ENCODE assay signal across 12 mouse cellular contexts in genomic region chr9:113419801-113420200, GRCm38 (mm10).
DNase-seq lines count a peak whose midpoint lies in the region; ATAC-seq and TF ChIP-seq lines count a peak whose summit lies in the region.
"Had no signal": no experiment of that assay in that cellular context is flagged by ENCODE, and none has a peak within 500 bp of the region (broad histone marks: within the 10 kb centered on the region; RNA-seq: fewer than 3 reads in every experiment).

No protein-coding gene starts in this region.

- DNase-seq in forebrain, postnatal 0 days, result no peak
- DNase-seq in layer of hippocampus, adult 2 months (ENCODE audit: low spot score in 2 of 2), result no peak
- DNase-seq in layer of hippocampus, postnatal 25 days (ENCODE audit: extremely low spot score in 1 of 2, low spot score in 1 of 2), result no peak
- DNase-seq in 416B (ENCODE audit: low read depth) (peak; percentile 17), MN1 (ENCODE audit: low spot score) (no peak)
- DNase-seq: adrenal gland, postnatal 25 days; layer of hippocampus, postnatal 36 days had no signal

- H3K4me1 ChIP-seq in forebrain, postnatal 0 days (ENCODE audit: insufficient read depth), result no peaks in the 10 kb centered on the region
- peaks cover 15% of the 10 kb centered on the region for H3K4me1 ChIP-seq in forebrain, embryonic 12.5 days
- H3K4me1 ChIP-seq in bone marrow macrophage, adult 2 months (ENCODE audit: control insufficient read depth, insufficient read depth, low read length), result no peaks in the 10 kb centered on the region
- H3K4me1 ChIP-seq: embryonic facial prominence, embryonic 12.5 days had no signal

- no peaks in the 10 kb centered on the region for H3K27me3 ChIP-seq in forebrain, postnatal 0 days (ENCODE audit: insufficient read depth, low read length)
- no peaks in the 10 kb centered on the region for H3K27me3 ChIP-seq in forebrain, embryonic 12.5 days
- H3K27me3 ChIP-seq: embryonic facial prominence, embryonic 12.5 days; hindbrain, embryonic 12.5 days had no signal

- WGBS in forebrain, postnatal 0 days, result 94% methylated on average over 1 of the region's 1 CpGs
- WGBS in forebrain, embryonic 12.5 days, result 80% methylated on average over 1 of the region's 1 CpGs

- no peaks in the 10 kb centered on the region for H3K9me3 ChIP-seq in forebrain, postnatal 0 days (ENCODE audit: low read length)
- H3K9me3 ChIP-seq in forebrain, embryonic 12.5 days, result no peaks in the 10 kb centered on the region
- H3K9me3 ChIP-seq: embryonic facial prominence, embryonic 12.5 days; hindbrain, embryonic 12.5 days had no signal

- H3K27ac ChIP-seq in forebrain, postnatal 0 days (ENCODE audit: low read depth, low read length), result no peak overlapping the region
- no peak overlapping the region for H3K27ac ChIP-seq in forebrain, embryonic 12.5 days
- no peak overlapping the region for H3K27ac ChIP-seq in layer of hippocampus, adult 2 months
- no peak overlapping the region for H3K27ac ChIP-seq in bone marrow macrophage, adult 2 months (ENCODE audit: insufficient read depth, low read depth, low read length)
- H3K27ac ChIP-seq: embryonic facial prominence, embryonic 12.5 days; hindbrain, embryonic 12.5 days had no signal

- no peaks in the 10 kb centered on the region for H3K36me3 ChIP-seq in forebrain, postnatal 0 days (ENCODE audit: insufficient read depth)
- no peaks in the 10 kb centered on the region for H3K36me3 ChIP-seq in forebrain, embryonic 12.5 days (replicated peaks)
- H3K36me3 ChIP-seq: embryonic facial prominence, embryonic 12.5 days; hindbrain, embryonic 12.5 days had no signal

- no peak for TF ChIP-seq POLR2A in bone marrow macrophage, adult 2 months (IDR thresholded peaks at IDR 0.05; ENCODE audit: borderline replicate concordance, low read depth, low read length)

- H3K9ac ChIP-seq in forebrain, postnatal 0 days, result no peak overlapping the region
- H3K9ac ChIP-seq in forebrain, embryonic 12.5 days, result no peak overlapping the region
- H3K9ac ChIP-seq: embryonic facial prominence, embryonic 12.5 days; hindbrain, embryonic 12.5 days had no signal

- no peak for ATAC-seq in forebrain, postnatal 0 days
- ATAC-seq in forebrain, embryonic 12.5 days (ENCODE audit: low FRiP score), result no peak
- ATAC-seq in inflammation-experienced regulatory T-cells, adult 6 months, result no peak

- no peak overlapping the region for H3K4me2 ChIP-seq in forebrain, postnatal 0 days (ENCODE audit: low read depth)
- H3K4me2 ChIP-seq in forebrain, embryonic 12.5 days, result no peak overlapping the region
- H3K4me2 ChIP-seq: embryonic facial prominence, embryonic 12.5 days; hindbrain, embryonic 12.5 days had no signal

- no peak overlapping the region for H3K4me3 ChIP-seq in forebrain, postnatal 0 days (ENCODE audit: low read depth, low read length)
- H3K4me3 ChIP-seq in forebrain, embryonic 12.5 days (replicated peaks), result no peak overlapping the region
- no peak overlapping the region for H3K4me3 ChIP-seq in layer of hippocampus, adult 2 months
- no peak overlapping the region for H3K4me3 ChIP-seq in bone marrow macrophage, adult 2 months (ENCODE audit: insufficient read depth, low read length)
- H3K4me3 ChIP-seq: embryonic facial prominence, embryonic 12.5 days; hindbrain, embryonic 12.5 days had no signal

- peak; percentile 40; the same call in 1 of the 2 replicates for TF ChIP-seq CTCF in forebrain, postnatal 0 days (IDR thresholded peaks at IDR 0.05; ENCODE audit: low read depth)
- peak; percentile 68 for TF ChIP-seq CTCF in layer of hippocampus, adult 2 months (conservative IDR thresholded peaks at IDR 0.05)
- TF ChIP-seq CTCF in bone marrow macrophage, adult 2 months (IDR thresholded peaks at IDR 0.05; ENCODE audit: low read depth, low read length), result peak; percentile 4; the same call in 1 of the 2 replicates

Comparison
In these comparisons a context has a peak if more than half of its experiments do, and no peak if none do; other contexts are left out.
1. CTCF ChIP-seq: peak in every context shown above with its lines; median percentile 68 in layer of hippocampus, adult 2 months; 40 in forebrain, postnatal 0 days; 4 in bone marrow macrophage, adult 2 months.